Mouse (Mus musculus) liver (tissue): ENCODE measurements around the gene Sned1.
"Not testable (repeated sequence)": the region's sequence is repeated elsewhere in the genome, so short reads cannot be mapped to it uniquely, and the experiment has no call there.

Experiments used
- DNase-seq: peaks from one replicate; pipeline ENCODE4 v3.0.0-alpha.2; 2020; ENCODE audit warnings: mixed read lengths

The Sned1 gene

DNA sequence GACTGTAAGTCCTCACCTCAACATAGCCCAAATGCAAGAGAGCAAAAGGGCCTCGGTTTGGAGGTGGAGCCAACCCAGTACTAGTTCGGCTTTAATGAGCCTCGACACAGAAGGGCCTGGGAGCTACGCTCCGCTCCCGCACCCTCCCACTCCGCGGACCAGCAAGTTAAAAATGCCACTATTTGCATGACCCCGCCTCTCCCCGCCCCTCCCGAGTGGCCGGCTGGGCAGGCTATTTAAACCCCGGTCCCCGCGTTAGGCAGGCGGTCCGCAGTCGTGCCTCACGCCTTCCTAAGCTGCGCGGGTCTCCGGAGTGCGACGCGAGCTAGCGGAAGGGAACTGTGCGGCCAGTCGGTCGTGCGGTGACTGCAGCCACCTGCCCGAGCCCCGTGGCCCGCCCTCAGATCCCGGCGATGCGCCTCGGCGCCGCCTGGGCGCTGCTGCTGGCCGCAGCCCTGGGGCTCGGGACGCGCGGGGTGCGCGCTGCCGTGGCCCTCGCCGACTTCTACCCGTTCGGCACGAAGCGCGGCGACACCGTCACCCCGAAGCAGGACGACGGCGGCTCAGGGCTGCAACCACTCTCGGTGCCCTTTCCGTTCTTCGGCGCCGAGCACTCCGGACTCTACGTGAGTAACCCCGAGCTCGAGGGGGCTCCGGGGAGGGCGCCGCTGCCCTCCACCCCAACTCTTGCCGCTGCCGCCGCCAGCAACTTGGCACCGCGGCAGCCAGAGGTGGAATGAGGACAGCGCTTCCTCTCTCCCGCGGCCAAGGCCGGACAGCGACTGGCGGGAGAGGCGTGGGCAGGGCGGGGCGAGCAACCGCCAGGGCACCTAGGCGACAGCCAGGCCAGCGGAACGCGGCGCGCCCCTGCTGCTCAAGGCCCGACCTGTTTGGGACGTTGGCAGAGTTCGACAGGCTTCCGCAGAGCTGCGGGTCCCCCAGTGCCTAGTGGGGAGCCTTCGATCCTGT is at the start of gene Sned1:
TSS of gene Sned1 (plus strand) at position 266 of the 969 bp plus-strand sequence.
- DNase-seq: peak; percentile 80

DNA sequence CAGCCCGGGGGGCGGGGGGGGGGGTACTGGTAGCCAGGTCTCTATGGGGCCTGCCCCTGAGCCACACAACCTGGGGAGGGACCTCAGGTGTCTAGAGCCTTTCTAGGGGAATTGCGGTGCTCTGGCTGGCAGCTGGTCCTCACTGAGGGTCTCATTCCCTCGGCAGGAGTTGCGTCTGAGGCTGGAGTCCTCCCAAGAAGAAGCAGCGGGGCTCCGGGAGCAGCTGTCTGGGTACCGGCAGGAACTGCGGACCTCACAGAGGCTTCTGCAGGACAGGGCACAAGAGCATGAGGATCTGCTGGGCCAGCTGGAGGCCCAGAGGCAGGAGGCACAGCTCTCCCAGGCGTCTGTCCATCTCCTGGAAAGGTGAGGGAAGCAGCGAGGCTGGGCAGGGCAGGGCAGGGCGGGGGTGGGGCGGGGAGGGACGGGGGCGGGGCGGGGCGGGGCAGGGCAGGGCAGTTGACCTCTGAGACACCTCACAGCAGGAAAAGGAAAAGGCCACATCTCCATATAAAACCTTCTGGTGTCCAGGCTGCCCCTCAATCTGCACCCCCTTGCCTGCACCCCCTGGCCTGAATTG is 44.8 kb upstream of the Sned1 start:
- no peak for DNase-seq

DNA sequence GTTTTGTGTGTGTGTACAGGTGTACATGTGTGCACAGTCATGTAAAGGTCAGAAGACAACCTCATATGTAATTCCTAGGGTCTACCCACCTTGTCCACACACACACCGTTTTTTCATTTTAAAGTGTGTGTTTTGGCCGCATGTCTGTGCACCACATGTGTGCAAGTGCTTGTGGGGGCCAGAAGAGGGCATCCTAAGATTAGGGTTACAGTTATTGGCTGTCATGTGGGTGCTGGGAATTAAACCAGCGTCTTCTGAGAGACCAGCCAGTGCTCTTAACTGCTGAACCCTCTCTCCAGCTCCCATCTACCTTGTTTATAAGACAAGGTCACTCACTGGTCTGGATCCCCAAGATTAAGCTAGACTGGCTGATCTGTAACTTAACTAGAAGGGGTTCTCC is 40.7 kb upstream of the Sned1 start:
- DNase-seq: no peak

DNA sequence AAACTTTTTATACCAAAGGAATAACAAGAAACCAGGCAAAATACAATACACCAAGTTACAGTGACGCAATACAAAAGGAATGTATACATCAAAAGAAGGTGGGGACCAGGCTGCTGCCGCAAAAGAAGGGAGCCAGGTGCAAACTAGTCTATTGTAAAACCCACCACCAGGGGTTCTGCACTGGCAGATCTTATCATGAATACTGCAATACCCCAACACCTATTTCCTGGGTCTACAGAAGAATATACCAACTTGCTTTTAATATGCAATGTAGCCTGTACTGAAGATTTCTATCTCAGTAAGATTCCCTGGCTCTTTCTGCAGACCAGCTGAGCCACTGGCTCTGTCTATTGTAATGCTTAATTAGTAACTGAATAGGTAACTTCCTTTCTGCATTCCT is 38.2 kb upstream of the Sned1 start:
- DNase-seq: not testable (repeated sequence)

DNA sequence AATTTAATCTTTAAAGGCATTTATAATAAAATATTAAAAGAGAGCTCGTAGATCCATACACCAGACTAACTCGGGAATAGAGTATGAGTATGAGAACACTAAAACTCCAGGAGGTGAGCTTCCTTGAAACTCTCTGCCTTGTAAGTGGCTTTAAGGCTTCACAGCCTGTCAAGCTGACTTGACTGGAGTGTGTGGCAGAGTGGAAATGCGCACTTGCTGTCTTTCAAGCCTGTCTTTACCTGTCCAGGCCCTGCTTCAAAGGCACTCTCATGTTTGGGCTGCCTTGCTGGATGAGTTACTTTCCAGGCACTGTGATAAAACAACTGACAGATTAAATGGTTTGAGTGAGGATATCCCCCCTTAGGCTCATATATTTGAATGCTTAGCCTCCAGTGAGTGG is 37.7 kb upstream of the Sned1 start:
- no peak for DNase-seq

DNA sequence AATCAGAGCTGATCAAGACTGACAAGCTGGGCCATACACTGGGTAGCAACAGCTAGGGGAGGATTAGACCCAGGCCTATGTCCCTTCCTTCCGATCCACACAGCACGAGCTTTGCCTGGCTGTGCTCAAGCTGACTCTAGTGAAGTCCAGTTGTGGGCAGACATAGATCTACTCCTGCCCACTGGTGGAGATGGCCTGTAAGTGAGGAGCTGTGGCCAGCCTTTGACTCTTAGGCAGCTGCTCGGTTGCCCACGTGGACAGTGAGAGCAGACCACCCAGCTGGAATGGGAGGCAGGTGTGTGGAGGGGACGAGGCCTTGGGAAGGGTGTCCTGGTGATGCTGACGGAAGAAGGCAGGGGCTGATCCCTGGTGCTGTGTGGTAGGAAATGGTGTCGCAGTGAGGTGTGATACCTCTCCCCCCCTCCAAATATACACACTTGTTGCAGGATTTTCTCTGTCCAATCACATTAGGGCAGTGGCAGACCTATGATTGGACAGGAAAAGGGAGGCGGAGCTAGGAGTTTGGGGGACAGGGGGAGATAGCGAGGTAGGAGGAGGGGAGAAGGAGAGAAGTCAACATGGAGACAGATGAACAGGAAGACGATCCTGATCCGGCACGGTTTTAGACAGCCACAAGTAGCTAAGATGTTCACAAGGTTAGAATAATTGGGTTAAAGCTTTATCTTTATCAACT is 29.2 kb upstream of the Sned1 start:
- DNase-seq: no peak

DNA sequence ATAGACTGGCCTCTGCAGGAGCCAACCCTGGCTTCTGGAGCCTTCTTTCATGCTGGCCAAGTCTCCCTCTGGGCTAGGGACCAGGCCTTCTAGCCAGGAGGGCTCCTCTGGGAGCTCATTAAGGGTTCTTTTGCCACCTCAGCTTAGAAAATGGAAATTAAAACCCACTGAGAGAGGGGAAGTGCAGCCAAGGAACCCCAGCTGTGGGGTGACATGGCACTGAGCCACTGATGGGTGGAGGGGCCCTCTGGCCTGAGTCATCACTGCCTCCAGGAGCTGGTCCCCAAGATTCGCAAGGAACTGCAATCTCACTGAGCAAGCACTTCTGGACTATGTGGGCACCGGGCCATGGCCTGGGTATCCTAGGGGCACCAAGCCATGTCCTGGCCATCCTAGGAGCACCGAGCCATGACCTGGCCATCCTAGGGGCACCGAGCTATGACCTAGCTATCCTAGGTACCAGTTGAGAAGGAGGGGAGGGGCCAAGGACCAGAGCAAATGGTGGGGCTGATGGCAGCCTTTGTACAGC is 28.0 kb upstream of the Sned1 start:
- DNase-seq: no peak

DNA sequence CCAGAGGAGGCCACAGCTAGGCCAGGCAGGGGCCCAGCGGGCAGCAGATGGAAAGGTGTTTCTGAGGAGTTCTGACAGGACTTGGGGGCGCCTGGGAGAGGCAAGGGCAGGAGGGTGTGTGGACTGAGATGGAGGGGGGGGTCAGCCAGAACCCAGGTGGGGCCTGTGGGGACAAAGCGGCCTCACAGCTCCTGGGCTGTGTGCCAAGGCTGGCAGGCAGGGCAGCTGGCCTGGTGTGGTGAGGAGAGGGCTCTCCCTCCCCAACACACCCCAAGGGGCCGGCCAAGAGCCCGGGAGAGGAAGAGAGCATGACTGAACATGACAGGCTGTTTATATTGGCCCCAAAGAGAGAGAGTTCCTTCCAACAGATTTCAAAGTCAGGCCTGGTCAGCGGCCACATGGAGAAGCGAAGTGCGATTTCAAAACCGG is 25.4 kb upstream of the Sned1 start:
- peak; percentile 41 for DNase-seq

DNA sequence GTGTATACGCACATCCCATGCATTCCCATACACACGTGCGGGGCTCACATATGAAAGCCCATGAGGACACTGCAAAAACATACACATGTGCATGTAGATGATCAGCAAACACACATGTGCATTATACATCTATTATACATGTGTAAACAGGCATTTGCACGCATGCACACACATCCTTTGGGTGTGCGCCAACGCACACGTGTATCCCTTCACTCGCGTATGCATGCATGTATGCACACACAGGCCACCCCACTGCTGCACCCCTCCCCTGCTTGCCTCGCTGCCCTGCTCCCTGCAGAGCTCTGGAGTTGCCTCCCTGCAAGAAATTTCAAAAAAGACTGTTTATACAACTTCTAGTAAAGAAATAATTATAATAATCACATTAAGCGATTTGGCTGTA is 24.6 kb upstream of the Sned1 start:
- DNase-seq: no peak

DNA sequence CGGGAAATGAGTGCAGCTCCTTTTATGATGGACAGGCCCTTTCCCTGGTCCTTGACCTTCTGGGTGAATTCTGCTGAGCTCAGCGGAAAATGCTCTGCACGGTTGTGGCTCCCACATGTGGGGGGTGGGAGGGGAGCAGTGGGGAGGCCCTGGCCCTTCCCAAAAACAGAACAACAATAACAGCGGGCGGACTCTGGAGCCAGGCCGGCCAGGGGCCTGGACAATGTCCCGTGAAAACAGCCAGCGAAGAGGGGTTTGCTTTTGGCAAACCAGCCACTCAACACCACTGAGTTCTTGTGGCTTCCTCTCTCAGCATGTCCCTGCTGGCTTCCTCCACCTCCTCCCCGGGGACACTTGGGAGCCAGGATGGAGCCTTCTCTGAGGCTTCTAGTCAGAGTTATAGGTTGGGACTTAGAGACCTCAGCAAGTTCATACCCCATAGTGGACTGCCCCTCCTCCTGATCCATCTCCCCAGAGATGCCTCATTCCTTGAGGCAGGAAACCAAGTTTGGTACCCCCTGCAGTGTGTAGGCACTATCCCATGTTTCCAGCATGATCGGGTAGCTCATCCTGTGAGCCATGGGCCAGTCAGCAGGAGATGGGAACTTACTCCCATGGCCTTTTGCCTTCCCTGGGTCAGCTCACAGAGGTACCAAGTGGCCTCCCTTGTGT is 24.0 kb upstream of the Sned1 start:
- peak; percentile 28 for DNase-seq

DNA sequence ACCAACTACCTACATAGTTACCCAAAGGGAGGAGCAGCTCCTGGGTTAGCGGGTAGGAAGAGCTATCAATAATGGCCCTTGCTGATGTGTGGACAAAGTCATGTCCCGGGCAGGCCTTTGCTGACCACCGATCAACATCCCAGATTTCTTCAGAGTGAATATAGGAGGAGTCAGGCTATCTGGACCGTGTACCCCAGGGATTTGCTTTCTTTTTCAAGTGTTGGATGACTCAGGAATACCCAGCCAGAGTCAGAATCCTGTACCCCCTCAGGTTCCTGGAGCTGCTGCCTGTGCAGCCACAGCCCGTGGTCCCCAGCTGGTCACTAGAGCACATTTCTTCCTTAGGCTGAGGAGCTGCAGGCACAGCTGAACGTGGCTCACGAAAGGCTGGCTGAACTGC is 23.2 kb upstream of the Sned1 start:
- DNase-seq: no peak

DNA sequence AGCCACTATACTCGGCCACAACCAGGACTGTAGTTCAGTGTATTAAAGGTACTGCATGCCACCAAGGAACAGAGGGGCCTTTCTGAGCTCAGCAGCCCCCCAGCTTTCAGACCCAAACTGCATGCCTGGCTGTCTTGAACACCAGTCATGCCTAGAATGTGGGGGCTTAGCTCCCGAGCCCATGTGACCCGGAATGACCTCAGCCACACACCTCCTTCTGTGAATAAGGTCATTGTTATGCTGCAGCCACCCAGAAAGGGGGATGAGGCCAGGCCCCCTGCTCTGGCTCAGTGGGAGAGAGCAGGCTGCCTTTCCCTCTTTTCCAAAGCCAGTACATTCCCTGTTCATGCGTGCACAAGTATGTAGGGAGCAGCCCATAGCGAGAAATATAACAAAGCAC is 21.0 kb upstream of the Sned1 start:
- no peak for DNase-seq

DNA sequence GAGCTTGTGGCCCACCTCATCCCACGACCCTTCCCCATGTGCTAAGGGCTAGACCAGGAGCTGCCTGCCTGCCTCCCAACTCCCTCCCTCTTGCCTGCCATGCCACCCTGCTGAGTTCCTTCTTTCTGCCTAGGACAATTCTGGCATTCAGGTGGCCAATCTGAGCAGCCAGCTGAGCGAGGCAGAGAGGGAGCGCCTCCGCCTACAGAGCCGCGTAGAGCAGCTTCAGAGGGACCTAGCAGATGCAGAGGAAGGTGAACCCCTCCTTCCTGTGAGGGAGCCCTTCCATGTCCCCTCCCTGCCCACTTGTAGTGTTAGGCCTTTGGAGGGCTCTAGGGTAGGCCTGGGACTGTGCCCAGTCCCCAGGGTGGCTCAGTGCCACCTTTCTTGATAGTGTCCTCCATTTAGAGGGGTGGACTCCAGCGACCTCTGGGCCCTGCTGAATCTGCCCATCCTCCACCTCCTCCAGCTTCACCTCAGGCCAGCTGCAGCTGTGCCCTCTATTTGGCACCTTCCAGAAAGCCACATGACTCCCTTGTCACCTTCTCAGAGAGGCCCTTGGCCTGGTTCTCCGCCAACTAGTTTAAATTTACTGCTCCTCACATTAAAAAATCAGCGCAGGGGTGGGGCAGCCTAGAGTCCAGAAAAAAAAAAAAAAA is 18.7 kb upstream of the Sned1 start:
- DNase-seq: no peak

DNA sequence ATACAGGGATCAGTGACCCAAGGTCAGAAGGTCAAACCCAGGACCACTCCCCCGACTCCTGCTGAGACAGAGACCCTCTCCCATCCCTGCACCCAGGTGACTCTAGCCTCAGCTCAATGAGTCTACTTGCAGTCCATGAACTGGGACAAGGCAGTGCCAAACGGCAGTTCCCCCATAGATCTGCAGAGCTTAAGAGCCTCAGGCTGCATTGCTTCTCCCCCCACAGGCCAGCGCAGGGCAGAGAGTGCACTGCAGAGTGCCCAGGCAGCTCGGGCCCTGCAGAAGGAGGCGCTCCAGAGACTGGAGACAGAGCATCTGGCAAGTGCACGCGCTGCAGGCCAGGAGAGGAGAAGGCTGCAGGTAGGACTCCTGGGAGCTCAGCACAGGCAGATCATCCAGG is 18.1 kb upstream of the Sned1 start:
- DNase-seq: no peak

DNA sequence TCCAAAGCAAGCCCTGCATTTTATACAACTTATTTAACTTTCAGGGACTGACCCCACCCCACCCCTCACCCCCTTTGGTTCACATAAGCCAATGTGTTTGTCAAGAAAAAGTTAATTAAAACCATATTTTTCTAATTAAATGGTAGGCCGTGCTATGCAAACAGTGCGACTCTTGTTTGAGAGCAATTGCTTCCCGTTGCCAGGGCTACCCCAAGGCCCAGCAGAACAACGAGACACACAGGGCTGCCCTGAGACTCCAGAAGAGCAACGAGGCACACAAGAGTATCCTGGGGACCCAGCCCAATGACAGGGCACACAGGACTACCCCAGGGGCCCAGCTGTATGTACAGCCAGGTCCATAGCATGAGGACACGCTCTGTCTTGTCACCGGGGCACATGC is 14.9 kb upstream of the Sned1 start:
- no peak for DNase-seq

DNA sequence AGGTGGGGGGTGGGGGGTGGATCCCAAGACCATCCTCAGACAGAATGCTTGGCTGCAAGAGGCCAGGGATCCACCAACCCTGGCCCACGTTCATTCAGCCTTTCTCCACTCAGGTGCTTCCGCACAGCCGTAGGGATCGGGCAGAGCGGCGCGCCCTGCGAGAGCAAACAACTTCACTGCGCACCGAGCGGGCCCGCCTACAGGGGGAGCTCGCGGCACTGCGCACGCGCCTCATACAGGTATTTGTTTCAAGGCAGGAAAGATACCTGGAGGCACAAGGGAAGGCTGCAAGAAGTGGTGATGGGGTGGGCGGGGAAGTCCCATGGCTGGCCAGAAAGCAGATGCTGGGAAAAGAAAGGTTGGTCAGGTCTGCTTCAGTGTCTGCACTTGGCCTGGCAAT is 11.7 kb upstream of the Sned1 start:
- peak; percentile 41 for DNase-seq

DNA sequence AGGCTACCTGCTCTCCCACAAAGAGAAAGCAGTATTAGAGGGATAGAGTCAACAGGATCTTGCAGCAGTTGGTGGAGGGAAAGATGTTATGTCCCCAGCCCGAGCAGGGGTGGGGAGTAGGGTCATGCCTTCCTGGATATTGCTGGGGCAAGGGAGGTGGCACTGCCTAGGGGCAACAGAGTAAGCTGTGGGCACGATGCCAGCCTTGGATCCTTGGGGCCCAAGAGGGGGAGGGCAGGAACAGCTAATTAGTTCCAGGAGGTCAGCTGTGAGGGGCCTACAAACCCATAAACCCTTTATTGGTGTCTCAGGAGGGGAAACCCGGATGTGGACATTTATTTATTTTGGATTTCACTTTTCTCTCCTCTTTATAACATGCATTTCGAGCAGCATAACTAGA is 10.4 kb upstream of the Sned1 start:
- DNase-seq: no peak

DNA sequence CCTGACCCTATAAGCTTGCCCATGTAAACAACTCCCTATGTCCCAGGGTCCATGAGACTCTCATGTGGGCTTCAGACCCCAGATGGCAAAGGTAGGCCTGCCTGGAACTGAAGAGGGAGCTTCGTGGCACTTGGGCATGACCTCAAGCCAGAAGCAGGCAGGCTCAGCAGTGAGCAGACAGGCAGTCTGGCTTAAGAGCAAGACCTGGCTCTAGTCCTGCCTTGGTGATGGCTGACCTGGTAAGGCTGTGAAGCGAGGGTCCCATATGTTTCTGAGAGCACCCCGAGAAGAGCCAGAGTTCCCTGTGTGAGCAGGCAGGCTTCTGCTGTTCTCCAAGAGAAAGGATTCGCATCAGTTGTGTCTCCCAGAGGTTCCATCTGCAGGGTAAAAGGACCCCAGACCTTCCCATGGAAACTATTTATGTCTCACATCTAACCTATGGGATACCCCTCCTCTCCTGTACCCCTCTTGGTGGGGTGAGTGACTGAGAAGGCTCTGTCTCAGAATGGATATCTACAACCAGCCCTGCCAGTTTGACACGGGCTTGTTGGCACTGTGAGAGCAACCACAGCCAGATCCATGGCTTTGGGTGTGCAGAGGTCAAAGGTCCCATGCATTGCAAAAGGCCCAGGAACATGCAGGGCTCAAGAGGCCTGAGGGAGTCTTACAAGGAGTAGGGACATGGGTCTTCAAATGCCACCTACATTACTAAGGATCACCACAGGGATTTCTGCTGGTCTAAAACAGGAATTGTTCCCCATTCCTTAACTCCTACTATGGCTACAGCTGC is 9.7 kb upstream of the Sned1 start:
- DNase-seq: no peak

DNA sequence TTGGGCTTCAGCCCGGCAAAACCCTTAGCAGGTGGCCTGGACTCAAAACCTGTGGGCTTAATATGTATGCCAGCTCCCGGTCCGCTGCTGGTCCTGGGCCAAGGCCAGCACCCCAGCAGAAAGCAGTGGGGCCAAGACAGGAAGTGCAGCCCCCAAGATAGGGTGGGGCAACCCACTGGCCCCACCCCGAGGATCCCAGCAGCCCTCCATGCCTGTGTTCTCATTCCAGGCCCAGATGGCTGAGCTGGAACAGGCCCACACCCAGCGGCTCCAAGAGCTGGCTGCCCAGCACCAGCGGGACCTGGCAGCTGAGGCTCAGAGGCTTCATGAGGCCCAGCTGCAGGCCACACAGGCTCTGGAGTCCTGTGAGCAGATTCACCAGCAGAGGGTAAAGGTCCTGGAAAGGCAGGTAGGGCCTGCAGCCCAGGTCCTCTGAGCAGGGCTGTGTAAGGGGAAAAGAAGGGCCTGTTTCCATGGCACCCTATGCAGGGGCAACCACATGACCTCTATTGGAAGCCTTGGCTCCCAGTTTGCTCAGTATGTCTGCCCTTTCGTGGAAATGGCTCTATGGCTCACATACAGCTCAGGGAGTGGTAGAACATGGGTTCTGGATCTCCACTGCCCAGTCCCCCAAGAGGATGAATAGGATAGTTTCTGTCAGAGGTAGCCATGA is 8.2 kb upstream of the Sned1 start:
- DNase-seq: no peak

DNA sequence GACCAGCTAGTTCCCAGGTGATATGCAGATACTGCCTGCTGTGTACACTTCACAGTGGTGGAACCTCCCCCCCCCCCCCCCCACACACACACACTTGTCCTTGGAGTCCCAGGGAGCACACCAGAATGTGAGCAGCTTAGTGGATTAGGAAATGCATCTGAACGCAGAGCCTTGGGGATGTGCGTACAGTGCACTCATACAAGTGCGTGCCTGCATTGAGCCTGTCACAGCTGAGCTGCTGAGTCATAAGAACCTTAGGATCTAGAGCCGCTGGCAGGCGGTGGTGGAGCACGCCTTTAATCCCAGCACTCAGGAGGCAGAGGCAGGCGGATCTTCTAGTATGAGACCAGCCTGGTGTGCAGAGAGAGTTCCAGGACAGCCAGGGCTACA is 7.7 kb upstream of the Sned1 start:
- no peak for DNase-seq

DNA sequence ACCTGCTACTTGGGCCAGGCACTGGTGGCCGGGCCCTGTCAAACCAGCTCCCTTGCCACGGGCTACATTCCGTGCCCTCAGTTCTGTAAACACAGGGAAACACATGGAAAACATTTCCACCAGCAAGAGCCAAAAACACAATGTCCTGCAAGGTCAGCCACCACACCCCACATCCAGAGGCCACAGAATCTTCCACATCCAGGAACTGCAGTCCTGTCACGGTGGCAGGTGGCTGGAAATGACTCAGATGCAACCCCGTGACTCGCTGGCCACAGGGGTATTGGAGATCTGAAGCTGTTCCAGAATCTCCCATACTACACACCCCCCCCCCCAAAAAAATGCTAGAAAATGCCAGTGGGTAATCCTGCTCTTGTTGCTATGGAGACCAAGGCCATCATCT is 6.4 kb upstream of the Sned1 start:
- no peak for DNase-seq
